Comparison of ENCODE assay signal across 8 mouse cellular contexts in genomic region chr1:189972790-189973406, GRCm38 (mm10). TPM values are rescaled to one million over a fixed set of nuclear protein-coding genes. Genes with fewer than 3 reads are reported as not detected.
DNase-seq lines count a peak whose midpoint lies in the region; ATAC-seq and TF ChIP-seq lines count a peak whose summit lies in the region.

No protein-coding gene starts in this region.

- no peak for ATAC-seq in embryonic facial prominence, embryonic 15.5 days (ENCODE audit: insufficient number of reproducible peaks, low FRiP score, low TSS enrichment, low read depth)
- peak; percentile 83 for ATAC-seq in limb, embryonic 14.5 days (ENCODE audit: low FRiP score, low read depth)
- ATAC-seq in midbrain, postnatal 0 days (ENCODE audit: low FRiP score), result peak; percentile 58

- no peak overlapping the region for H3K27ac ChIP-seq in bone marrow, adult 2 months (ENCODE audit: control insufficient read depth, insufficient read depth, low read depth, low read length, poor library complexity)
- H3K27ac ChIP-seq in embryonic facial prominence, embryonic 15.5 days (replicated peaks), result no peak overlapping the region
- no peak overlapping the region for H3K27ac ChIP-seq in limb, embryonic 14.5 days (replicated peaks; ENCODE audit: low read depth, low read length)
- no peak overlapping the region for H3K27ac ChIP-seq in midbrain, postnatal 0 days (ENCODE audit: low read depth, low read length)

- H3K27me3 ChIP-seq in embryonic facial prominence, embryonic 15.5 days, result no peaks in the 10 kb centered on the region
- H3K27me3 ChIP-seq in limb, embryonic 14.5 days (ENCODE audit: control insufficient read depth, insufficient read depth, low read length), result no peaks in the 10 kb centered on the region
- H3K27me3 ChIP-seq in midbrain, postnatal 0 days (ENCODE audit: insufficient read depth, low read length), result no peaks in the 10 kb centered on the region

- peak; percentile 75 for TF ChIP-seq CTCF in bone marrow, adult 2 months (IDR thresholded peaks at IDR 0.05; ENCODE audit: control insufficient read depth, insufficient read depth, low read length)
- TF ChIP-seq CTCF in midbrain, postnatal 0 days (IDR thresholded peaks at IDR 0.05), result peak; percentile 94

- H3K4me3 ChIP-seq in bone marrow, adult 2 months (replicated peaks; ENCODE audit: control insufficient read depth, low read depth, low read length), result no peak overlapping the region
- H3K4me3 ChIP-seq in embryonic facial prominence, embryonic 15.5 days (replicated peaks), result no peak overlapping the region
- no peak overlapping the region for H3K4me3 ChIP-seq in limb, embryonic 14.5 days (replicated peaks; ENCODE audit: low read length)
- H3K4me3 ChIP-seq in midbrain, postnatal 0 days (ENCODE audit: low read depth, low read length), result peak overlapping the region; percentile 8; the same call in 1 of the 2 replicates

- no peak overlapping the region for H3K9ac ChIP-seq in embryonic facial prominence, embryonic 15.5 days
- H3K9ac ChIP-seq in limb, embryonic 14.5 days (ENCODE audit: low read depth, low read length, severe bottlenecking), result 0 out of 2 replicates have a peak overlapping the region, but pooled peaks have one; percentile 1
- peak overlapping the region; percentile 46; the same call in 1 of the 2 replicates for H3K9ac ChIP-seq in midbrain, postnatal 0 days (replicated peaks; ENCODE audit: low read length, poor library complexity, severe bottlenecking)

- H3K4me2 ChIP-seq in embryonic facial prominence, embryonic 15.5 days (replicated peaks), result peak overlapping the region; percentile 26; the same call in 1 of the 2 replicates
- H3K4me2 ChIP-seq in limb, embryonic 14.5 days (replicated peaks; ENCODE audit: low read depth, low read length, severe bottlenecking), result peak overlapping the region; percentile 25; the same call in 1 of the 2 replicates
- peak overlapping the region; percentile 39 for H3K4me2 ChIP-seq in midbrain, postnatal 0 days (ENCODE audit: low read depth, low read length, poor library complexity, severe bottlenecking)

- no peaks in the 10 kb centered on the region for H3K4me1 ChIP-seq in bone marrow, adult 2 months (ENCODE audit: control insufficient read depth, insufficient read depth, low read length)
- H3K4me1 ChIP-seq in embryonic facial prominence, embryonic 15.5 days, result no peaks in the 10 kb centered on the region
- no peaks in the 10 kb centered on the region for H3K4me1 ChIP-seq in limb, embryonic 14.5 days (ENCODE audit: control insufficient read depth, insufficient read depth, low read length)
- no peaks in the 10 kb centered on the region for H3K4me1 ChIP-seq in midbrain, postnatal 0 days (ENCODE audit: insufficient read depth, low read length)

- TF ChIP-seq POLR2A in bone marrow, adult 2 months (IDR thresholded peaks at IDR 0.05; ENCODE audit: borderline replicate concordance, control insufficient read depth, low read depth, low read length), result no peak
- no peak for TF ChIP-seq POLR2A in limb, embryonic 14.5 days (IDR thresholded peaks at IDR 0.05; ENCODE audit: borderline replicate concordance, extremely low read depth, insufficient read depth, insufficient read length)

- H3K9me3 ChIP-seq in embryonic facial prominence, embryonic 15.5 days (replicated peaks), result no peaks in the 10 kb centered on the region
- H3K9me3 ChIP-seq in limb, embryonic 14.5 days (ENCODE audit: control insufficient read depth, low read length), result no peaks in the 10 kb centered on the region
- H3K9me3 ChIP-seq in midbrain, postnatal 0 days (ENCODE audit: low read length), result no peaks in the 10 kb centered on the region

- DNase-seq in 416B (ENCODE audit: low read depth), result peak; percentile 88
- peak; percentile 42 to 71 for DNase-seq in heart, adult 9 months (ENCODE audit: low spot score in 2 of 2)
- peak; percentile 84 for DNase-seq in kidney, adult 9 months
- DNase-seq in limb, embryonic 14.5 days (ENCODE audit: low spot score), result peak; percentile 89
- DNase-seq in midbrain, postnatal 0 days (ENCODE audit: low spot score), result peak; percentile 92
- DNase-seq in spleen, postnatal 14 days (ENCODE audit: low spot score in 2 of 2), result peak; percentile 40 to 71

- WGBS in bone marrow, adult 2 months, result 13% methylated on average over 13 of the region's 13 CpGs
- 13% methylated on average over 13 of the region's 13 CpGs for WGBS in embryonic facial prominence, embryonic 15.5 days
- WGBS in limb, embryonic 14.5 days, result 14% methylated on average over 13 of the region's 13 CpGs
- WGBS in midbrain, postnatal 0 days, result 14% methylated on average over 13 of the region's 13 CpGs

- no peaks in the 10 kb centered on the region for H3K36me3 ChIP-seq in embryonic facial prominence, embryonic 15.5 days
- H3K36me3 ChIP-seq in limb, embryonic 14.5 days (ENCODE audit: control insufficient read depth, insufficient read depth, low read length), result no peaks in the 10 kb centered on the region
- no peaks in the 10 kb centered on the region for H3K36me3 ChIP-seq in midbrain, postnatal 0 days (ENCODE audit: insufficient read depth, low read length)

RNA-seq across cellular contexts. Expression of gene Smyd2, which starts 50.7 kb away (rescaled TPM):
- polyA plus RNA-seq in bone marrow, adult 2 months (2011; ENCODE audit: insufficient read depth, insufficient read length, low replicate concordance, missing spikeins), result 16.9 and 30.0 TPM in 2 replicates
- polyA plus RNA-seq in embryonic facial prominence, embryonic 15.5 days (2015; fragmentation: Nextera tagmentation; extraction: Ambion mirVana), result 86.3 and 91.2 TPM in 2 replicates
- polyA plus RNA-seq in limb, embryonic 14.5 days (2012; rRNA removed), result 105 and 108 TPM in 2 replicates
- 89.5 and 94.5 TPM in 2 replicates for polyA plus RNA-seq in limb, embryonic 14.5 days (2014; fragmentation: Nextera tagmentation; extraction: Ambion mirVana)
- 62.3 and 66.3 TPM in 2 replicates for total RNA-seq in midbrain, postnatal 0 days (2014; rRNA removed)
- 88.7 and 91.9 TPM in 2 replicates for polyA plus RNA-seq in midbrain, postnatal 0 days (2015; fragmentation: Nextera tagmentation; extraction: Ambion mirVana)
